Mouse (Mus musculus) embryonic stem cell, embryonic (primary cell): Measurements from ENCODE around the gene Cd3e.

Experiments
- CTCF ChIA-PET, 4 experiments: fragments of 300-600 bp in 2 of 4; fragments of 350-600 bp in 2 of 4; sonication (Branson Sonifier 250); formaldehyde crosslinking; loops; one replicate each; lab custom pipeline; 2022; ENCODE audit warnings: inconsistent platforms in 2 of 4; lab: Charles Lee
- POLR2A ChIA-PET, 4 experiments: fragments of 300-600 bp in 2 of 4; fragments of 350-600 bp in 2 of 4; sonication (Branson Sonifier 250); formaldehyde crosslinking; loops; one replicate each; lab custom pipeline; 2022; ENCODE audit warnings: antibody characterized with exemption in 4 of 4, inconsistent platforms in 1 of 4; lab: Charles Lee

The Cd3e gene

GRCm38 (mm10) chr9:44966815-44967242 is 42.6 kb downstream of the Cd3e start:
- CTCF ChIA-PET: interaction anchor here (0.6 to 2.5 kb wide), 36 partner anchors 10 to 1046 kb away, joined by 3 to 21 read pairs (median 3); partner anchors contain the start of genes Atp5l (in 2 of the 4), Arcn1 (in 1 of the 4) and Tmem25 (in 1 of the 4)

GRCm38 (mm10) chr9:44965833-44966466 is 43.5 kb downstream of the Cd3e start:
- CTCF ChIA-PET: interaction anchor here (0.5 to 2.8 kb wide), 18 partner anchors 48 to 512 kb away, joined by 3 to 21 read pairs (median 4); partner anchors contain the start of gene Upk2 (in 1 of the 4)
- POLR2A ChIA-PET: interaction anchor here (0.6 to 3.0 kb wide), 42 partner anchors 9 to 1364 kb away, joined by 3 to 22 read pairs (median 4); partner anchors contain the start of genes Arcn1 (in 4 of the 4), Atp5l (in 4 of the 4) and Ift46 (in 4 of the 4)

More at GRCm38 (mm10) chr9:44966815-44967242, 42.6 kb downstream of the Cd3e start:
- POLR2A ChIA-PET: interaction anchor here in 3 of 4 experiments (0.8 to 3.0 kb wide), 12 partner anchors 12 to 199 kb away, joined by 3 to 22 read pairs (median 6); partner anchors contain the start of genes Arcn1 (in 2 of the 3), Ift46 (in 2 of the 3) and Atp5l (in 1 of the 3)

- ChIA-PET POLR2A (interaction anchor here (0.5 to 3.0 kb wide), 48 partner anchors 9 to 1364 kb away, joined by 3 to 22 read pairs (median 3); partner anchors contain the start of genes Arcn1 (in 4 of the 4), Atp5l (in 4 of the 4) and Ift46 (in 4 of the 4)), CTCF (interaction anchor here (0.5 to 2.8 kb wide), 14 partner anchors 54 to 1652 kb away, joined by 3 to 21 read pairs (median 4); partner anchors contain the start of genes Bace1 (in 1 of the 4) and Upk2 (in 1 of the 4))
These were observed 44.1 kb downstream of the Cd3e start, which contains the start of gene Ube4a for GRCm38 (mm10) chr9:44965126-44965832. Gene Ube4a (minus strand): TSS chr9:44965600.

- POLR2A ChIA-PET: interaction anchor here in 3 of 4 experiments (0.7 to 2.3 kb wide), 9 partner anchors 9 to 140 kb away, joined by 3 to 11 read pairs (median 4); partner anchors contain the start of genes Ube4a (in 2 of the 3) and Atp5l (in 1 of the 3)
- CTCF ChIA-PET: interaction anchor here in 1 of 4 experiments (1.5 kb wide), 1 partner anchor 12 kb away, joined by 5 read pairs; no protein-coding TSS in a partner anchor
These were observed 55.0 kb downstream of the Cd3e start for GRCm38 (mm10) chr9:44954432-44954831.
